Mouse (Mus musculus) heart, embryonic 11.5 days (tissue): ENCODE results near the gene Osmr. TPM values are rescaled to one million over a fixed set of nuclear protein-coding genes. Genes with fewer than 3 reads are reported as not detected.

Experiments
- ATAC-seq: fragments of 200-750 bp; cut with Nextera tagmentation; replicated peaks from 2 replicates; pipeline ENCODE4 v1.8.0; 2017; ENCODE audit warnings: moderate library complexity; ENCODE audit not compliant: insufficient number of reproducible peaks, low FRiP score, low TSS enrichment
- H3K27ac ChIP-seq: fragments of 300-500 bp; sonication (generic); 2 replicates; pipeline ENCODE4 v1.5.1; 2014; ENCODE audit warnings: mild to moderate bottlenecking, low read depth, low read length
- H3K27me3 ChIP-seq: fragments of 300-500 bp; sonication (generic); 2 replicates; pipeline ENCODE4 v1.6.1; 2014; ENCODE audit warnings: mild to moderate bottlenecking, low read length, mixed read lengths; ENCODE audit not compliant: control insufficient read depth, insufficient read depth
- H3K36me3 ChIP-seq: fragments of 300-500 bp; sonication (generic); 2 replicates; pipeline ENCODE4 v1.6.1; 2014; ENCODE audit warnings: mild to moderate bottlenecking, low read length, moderate library complexity, mixed read lengths; ENCODE audit not compliant: control insufficient read depth, insufficient read depth
- H3K4me1 ChIP-seq: fragments of 300-500 bp; sonication (generic); 2 replicates; pipeline ENCODE4 v1.6.1; 2014; ENCODE audit warnings: low read length; ENCODE audit not compliant: control insufficient read depth, insufficient read depth
- H3K4me2 ChIP-seq: fragments of 300-500 bp; sonication (generic); 2 replicates; pipeline ENCODE4 v1.6.1; 2014; ENCODE audit warnings: mild to moderate bottlenecking, moderate library complexity
- H3K4me3 ChIP-seq: fragments of 300-500 bp; sonication (generic); 2 replicates; pipeline ENCODE4 v1.5.1; 2014; ENCODE audit warnings: low read depth, low read length
- H3K9ac ChIP-seq: fragments of 300-500 bp; sonication (generic); 2 replicates; pipeline ENCODE4 v1.6.1; 2014; ENCODE audit warnings: mild to moderate bottlenecking, low read depth, low read length, moderate library complexity
- H3K9me3 ChIP-seq: fragments of 300-500 bp; sonication (generic); replicated peaks from 2 replicates; pipeline ENCODE4 v1.6.1; 2016; ENCODE audit warnings: low read length; ENCODE audit not compliant: control insufficient read depth
- WGBS: fragments of 180-500 bp; shearing (Covaris S2); extraction: QIAGEN DNeasy Blood & Tissue Kit; methylation state at CpG from one replicate; pipeline ENCODE4 v1.1.7; 2014; ENCODE audit not compliant: insufficient replicate concordance; 5-methylcytosine and 5-hydroxymethylcytosine counted together
- polyA plus RNA-seq: library from polyadenylated mRNA; unstranded; fragments of >200 nt; fragmentation: Nextera tagmentation; extraction: Ambion mirVana; gene quantifications from 2 replicates; pipeline ENCODE4 v1.2.1, GENCODE M21; 2014

The Osmr gene
- polyA plus RNA-seq = 0.57 and 1.2 TPM in 2 replicates

DNA sequence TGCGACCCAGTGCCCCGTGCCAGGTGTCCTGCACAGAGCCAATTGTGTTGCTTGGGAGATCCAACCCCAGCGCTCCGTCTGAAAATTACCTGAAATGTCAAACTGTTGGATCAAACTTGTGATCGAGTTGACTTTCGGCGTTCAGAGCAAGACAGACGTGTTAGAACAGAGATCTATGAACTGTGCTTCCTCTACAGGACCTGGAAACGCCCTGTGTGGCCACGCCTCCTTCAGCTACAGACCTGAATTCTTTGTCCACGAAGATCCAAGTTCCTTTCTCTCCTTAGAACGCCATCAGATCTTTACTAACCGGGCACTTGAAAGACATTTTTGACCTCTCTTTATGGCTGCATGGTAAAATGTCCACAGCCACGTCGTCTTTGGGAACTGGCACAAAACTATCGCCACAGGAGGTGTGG is at the start of gene Osmr:
Gene Osmr, minus strand, starts transcription at position 369 of the 419 bp plus-strand sequence.
- H3K27me3 ChIP-seq = peaks cover 10% of the 10 kb centered on the region; the same call in 1 of the 2 replicates
- no peaks in the 10 kb centered on the region for H3K36me3 ChIP-seq
- no peak within 1 kb of the TSS for H3K27ac ChIP-seq
- H3K9ac ChIP-seq = peak within 1 kb of the TSS; percentile 70
- peak within 1 kb of the TSS; percentile 59 for H3K4me3 ChIP-seq
- no peak for ATAC-seq
- H3K4me1 ChIP-seq = peaks cover 8% of the 10 kb centered on the region; the same call in 1 of the 2 replicates
- H3K4me2 ChIP-seq = peak within 1 kb of the TSS; percentile 97
- no peaks in the 10 kb centered on the region for H3K9me3 ChIP-seq
- WGBS = 8% methylated on average over 16 of the region's 16 CpGs

DNA sequence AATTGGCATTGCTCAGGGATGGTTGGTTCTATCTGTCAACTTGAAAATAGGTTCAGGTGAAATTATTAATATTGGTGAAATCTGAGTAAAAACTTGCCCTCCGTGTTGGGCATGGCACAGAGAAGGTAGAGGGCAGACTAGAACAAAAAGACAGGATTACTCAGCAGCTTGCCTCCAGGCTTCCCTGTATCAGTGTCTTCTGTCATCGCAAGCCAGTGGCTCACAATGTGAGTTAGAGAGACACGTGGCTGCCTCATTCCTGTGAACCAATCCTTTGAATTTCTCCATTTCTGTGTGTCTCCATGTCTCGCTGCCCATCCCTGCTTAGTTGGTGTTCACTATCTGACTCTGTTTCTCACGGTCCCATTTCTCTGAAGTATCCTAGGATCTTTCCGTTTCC is 44.6 kb upstream of the Osmr start:
- Histone ChIP-seq H3K27ac (no peak overlapping the region), H3K9me3 (no peaks in the 10 kb centered on the region), H3K27me3 (no peaks in the 10 kb centered on the region), H3K4me2 (no peak overlapping the region), H3K9ac (no peak overlapping the region), H3K36me3 (no peaks in the 10 kb centered on the region), H3K4me3 (no peak overlapping the region), H3K4me1 (peaks cover 3% of the 10 kb centered on the region)
- WGBS = 47% methylated on average over 6 of the region's 6 CpGs
- no peak for ATAC-seq

DNA sequence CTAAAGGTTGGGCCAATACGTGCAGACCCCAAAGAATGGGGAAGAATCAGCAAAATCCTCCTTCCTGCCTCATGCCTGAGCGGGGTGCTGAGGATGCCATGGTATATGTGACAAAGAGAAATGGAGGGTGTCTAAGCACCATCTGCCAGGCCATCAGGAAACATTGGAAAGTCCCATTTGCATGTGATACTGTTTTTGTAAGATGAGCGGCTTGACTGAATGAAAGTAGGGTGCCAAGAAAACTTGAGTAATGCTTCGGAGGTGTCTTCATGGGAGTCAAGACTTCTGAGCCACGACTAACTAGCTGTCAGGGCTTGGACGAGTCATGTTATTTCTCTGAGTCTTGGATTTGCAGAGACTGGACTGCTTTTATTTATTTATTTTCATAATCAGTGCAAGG is 39.4 kb upstream of the Osmr start:
- no peak for ATAC-seq
- 81% methylated on average over 6 of the region's 6 CpGs for WGBS
- H3K36me3 ChIP-seq = no peaks in the 10 kb centered on the region
- H3K9ac ChIP-seq = no peak overlapping the region
- no peak overlapping the region for H3K27ac ChIP-seq
- H3K27me3 ChIP-seq = no peaks in the 10 kb centered on the region
- no peak overlapping the region for H3K4me3 ChIP-seq
- H3K9me3 ChIP-seq = no peaks in the 10 kb centered on the region
- H3K4me2 ChIP-seq = no peak overlapping the region
- no peaks in the 10 kb centered on the region; the same call in 1 of the 2 replicates for H3K4me1 ChIP-seq

DNA sequence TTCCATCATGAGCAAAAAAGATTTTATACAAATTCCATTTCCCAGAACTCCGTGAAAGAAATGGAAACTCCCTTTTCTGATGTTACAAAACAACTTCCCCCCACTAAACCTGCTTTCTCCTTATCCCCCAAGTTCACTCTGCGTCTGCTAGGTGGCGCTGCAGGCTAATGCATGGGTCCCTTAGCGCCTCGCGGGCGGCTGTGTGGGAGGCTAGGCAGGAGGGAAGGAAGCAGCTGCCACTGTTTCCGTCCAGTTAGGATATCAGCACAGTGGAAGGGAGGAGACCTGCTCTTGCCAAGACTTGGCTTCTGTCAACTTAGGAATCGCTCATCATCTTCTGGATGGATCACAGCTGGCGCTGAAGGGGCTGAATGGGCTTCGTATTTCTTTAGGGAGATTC is 34.9 kb upstream of the Osmr start:
- H3K4me2 ChIP-seq = peak overlapping the region; percentile 52
- H3K9ac ChIP-seq = 0 out of 2 replicates have a peak overlapping the region, but pooled peaks have one; percentile 36
- WGBS = 1% methylated on average over 11 of the region's 11 CpGs
- no peaks in the 10 kb centered on the region for H3K36me3 ChIP-seq
- H3K4me1 ChIP-seq = no peaks in the 10 kb centered on the region; the same call in 1 of the 2 replicates
- no peaks in the 10 kb centered on the region for H3K27me3 ChIP-seq
- peak; percentile 79; the same call in 1 of the 2 replicates for ATAC-seq
- no peaks in the 10 kb centered on the region for H3K9me3 ChIP-seq
- H3K4me3 ChIP-seq = no peak overlapping the region
- H3K27ac ChIP-seq = no peak overlapping the region

DNA sequence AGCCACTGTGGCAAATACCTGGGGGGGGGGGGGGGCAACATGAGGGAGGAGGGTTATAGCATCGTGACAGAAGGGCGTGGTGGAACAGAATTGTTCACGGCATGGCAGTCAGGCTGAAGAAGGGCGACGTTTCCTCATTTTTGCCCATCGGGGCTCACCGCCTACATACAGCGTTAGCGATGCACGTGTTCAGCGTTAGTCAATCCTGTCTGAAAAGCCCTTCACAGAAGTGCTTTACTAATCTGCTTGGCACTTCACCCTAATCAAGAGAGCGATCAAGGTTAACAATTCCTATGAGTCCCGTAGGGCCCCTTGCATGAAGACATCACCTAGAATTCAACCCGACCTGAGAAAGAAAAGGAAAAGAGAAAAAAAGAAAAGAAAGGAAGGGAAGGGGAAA is 34.3 kb upstream of the Osmr start:
- Histone ChIP-seq H3K4me3 (no peak overlapping the region), H3K36me3 (no peaks in the 10 kb centered on the region), H3K27ac (no peak overlapping the region), H3K4me2 (peak overlapping the region; percentile 52), H3K9ac (no peak overlapping the region), H3K4me1 (no peaks in the 10 kb centered on the region; the same call in 1 of the 2 replicates), H3K27me3 (no peaks in the 10 kb centered on the region), H3K9me3 (no peaks in the 10 kb centered on the region)
- 33% methylated on average over 14 of the region's 14 CpGs for WGBS
- ATAC-seq = no peak

DNA sequence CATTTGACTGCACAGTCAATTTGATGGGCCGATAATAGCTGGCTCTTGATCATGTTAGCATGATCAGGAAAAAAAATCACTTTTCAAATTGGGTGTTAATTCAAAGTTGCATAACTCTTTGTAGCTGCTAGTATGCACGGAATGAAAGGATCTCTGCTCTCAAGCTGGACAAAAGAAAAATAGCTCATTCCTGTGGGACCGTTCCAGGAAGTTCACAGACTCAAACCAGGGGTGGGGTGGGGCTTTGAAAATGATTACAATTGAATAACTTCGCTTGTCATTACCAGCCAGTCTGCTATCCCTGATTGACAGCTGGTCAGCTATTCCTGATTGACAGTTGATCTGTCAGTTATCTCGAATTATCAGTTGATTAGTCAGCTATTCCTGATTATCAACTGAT is 33.8 kb upstream of the Osmr start:
- WGBS = 53% methylated on average over 5 of the region's 5 CpGs
- no peak overlapping the region for H3K4me3 ChIP-seq
- ATAC-seq = no peak
- no peak overlapping the region; the same call in 1 of the 2 replicates for H3K4me2 ChIP-seq
- no peak overlapping the region for H3K27ac ChIP-seq
- H3K9ac ChIP-seq = no peak overlapping the region
- H3K9me3 ChIP-seq = no peaks in the 10 kb centered on the region
- no peaks in the 10 kb centered on the region for H3K36me3 ChIP-seq
- H3K27me3 ChIP-seq = no peaks in the 10 kb centered on the region
- H3K4me1 ChIP-seq = no peaks in the 10 kb centered on the region; the same call in 1 of the 2 replicates

DNA sequence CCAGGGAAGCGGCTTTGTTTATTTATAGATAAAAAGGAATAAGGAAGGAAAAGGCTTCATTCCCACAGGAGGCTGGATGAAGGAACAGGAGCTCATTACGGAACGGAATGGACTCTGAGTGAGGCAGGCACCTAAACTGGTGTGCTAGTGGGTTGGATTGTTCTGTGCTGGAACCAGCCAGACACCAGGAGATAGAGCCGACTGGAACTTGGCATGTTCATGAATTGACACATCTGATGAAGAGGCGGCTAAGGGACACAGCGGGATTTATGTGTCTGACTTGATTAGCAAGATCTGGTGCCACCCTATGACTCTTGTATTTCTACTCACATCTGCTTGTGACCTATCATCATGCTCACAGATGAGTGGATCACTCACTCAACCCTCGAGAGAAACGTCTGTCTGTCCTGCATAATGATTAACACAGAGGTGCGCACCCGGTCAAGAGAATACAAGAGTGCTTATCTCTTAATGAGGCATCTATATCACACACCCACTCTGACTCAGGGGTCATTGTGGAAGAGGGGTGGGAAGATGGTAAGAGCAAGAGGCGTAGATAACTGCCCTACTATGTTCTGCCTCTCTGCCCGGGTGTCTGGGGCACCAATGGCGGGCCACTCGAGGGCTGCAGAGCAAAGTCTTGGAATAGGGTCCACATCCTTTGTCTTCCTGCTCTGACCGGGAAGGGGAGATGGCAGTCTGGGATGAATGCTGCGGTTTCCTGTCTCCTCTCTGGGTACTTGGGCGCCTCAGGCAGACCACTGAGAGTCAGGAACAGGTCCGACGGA is 31.7 kb upstream of the Osmr start:
- Histone ChIP-seq H3K4me3 (no peak overlapping the region), H3K36me3 (no peaks in the 10 kb centered on the region), H3K4me2 (no peak overlapping the region), H3K9ac (no peak overlapping the region), H3K27ac (no peak overlapping the region), H3K4me1 (no peaks in the 10 kb centered on the region), H3K27me3 (no peaks in the 10 kb centered on the region), H3K9me3 (no peaks in the 10 kb centered on the region)
- 63% methylated on average over 19 of the region's 19 CpGs for WGBS
- ATAC-seq = no peak

DNA sequence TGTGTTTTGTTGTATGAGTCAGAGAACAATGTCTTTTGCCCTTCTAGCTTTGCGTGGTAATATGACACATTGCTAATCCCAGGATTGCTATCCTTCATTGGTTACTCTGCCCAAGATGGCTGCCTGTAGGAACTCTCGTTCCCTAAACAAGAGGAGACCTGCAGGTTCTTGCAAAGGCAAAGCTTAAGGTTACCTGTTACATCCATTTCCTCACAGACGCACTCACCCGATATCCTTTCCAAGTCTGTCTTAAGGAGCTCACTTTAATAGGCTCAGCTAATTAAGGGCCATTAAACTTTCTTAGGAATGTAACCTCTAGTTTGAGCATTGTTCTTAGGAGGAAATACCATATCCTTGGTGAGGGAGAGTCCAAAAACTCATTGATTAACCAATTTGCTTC is 31.0 kb upstream of the Osmr start:
- Histone ChIP-seq H3K9me3 (no peaks in the 10 kb centered on the region), H3K4me3 (no peak overlapping the region), H3K4me1 (no peaks in the 10 kb centered on the region), H3K27ac (no peak overlapping the region), H3K36me3 (no peaks in the 10 kb centered on the region), H3K27me3 (no peaks in the 10 kb centered on the region), H3K4me2 (no peak overlapping the region), H3K9ac (no peak overlapping the region)
- no peak for ATAC-seq
- whole genome bisulfite sequencing = 86% methylated on average over 4 of the region's 4 CpGs
